Mouse (Mus musculus): ENCODE data around the gene Tor4a. TPM values are rescaled to one million over a fixed set of nuclear protein-coding genes. Genes with fewer than 3 reads are reported as not detected.
A peak's percentile ranks its signal among the peaks of the same experiment; 100 is the strongest.

The Tor4a gene
- polyA plus RNA-seq, 1 experiment from 2014 or later: 1.2 TPM

GRCm38 (mm10) chr2:25234551-25235220 is 38.0 kb upstream of the Tor4a start:
- no peaks in the 10 kb centered on the region for H3K36me3 ChIP-seq
- peaks cover 27% of the 10 kb centered on the region for H3K27me3 ChIP-seq
- no peak for ATAC-seq
- H3K9ac ChIP-seq (replicated peaks): no peak overlapping the region
- 75% methylated on average over 5 of the region's 5 CpGs for WGBS
- H3K4me1 ChIP-seq (replicated peaks): no peaks in the 10 kb centered on the region
- no peaks in the 10 kb centered on the region for H3K9me3 ChIP-seq
- no peak overlapping the region for H3K27ac ChIP-seq
- H3K4me2 ChIP-seq (replicated peaks): no peak overlapping the region
- no peak overlapping the region for H3K4me3 ChIP-seq (replicated peaks)

GRCm38 (mm10) chr2:25234050-25234449 is 37.4 kb upstream of the Tor4a start, which contains the start of gene Slc34a3:
TSS of gene Slc34a3 (minus strand) at chr2:25234364.
- H3K9me3 ChIP-seq: no peaks in the 10 kb centered on the region
- no peak for ATAC-seq
- 86% methylated on average over 3 of the region's 3 CpGs for WGBS
- H3K36me3 ChIP-seq: no peaks in the 10 kb centered on the region
- no peak within 1 kb of the TSS for H3K4me2 ChIP-seq (replicated peaks)
- H3K4me1 ChIP-seq (replicated peaks): peaks cover under 1% of the 10 kb centered on the region; the same call in 1 of the 2 replicates
- H3K27ac ChIP-seq: no peak within 1 kb of the TSS
- peaks cover 27% of the 10 kb centered on the region for H3K27me3 ChIP-seq
- no peak within 1 kb of the TSS; the same call in 1 of the 2 replicates for H3K9ac ChIP-seq (replicated peaks)
- H3K4me3 ChIP-seq (replicated peaks): no peak within 1 kb of the TSS

- Histone ChIP-seq H3K9me3 (no peaks in the 10 kb centered on the region), H3K4me3 (replicated peaks) (no peak overlapping the region), H3K36me3 (no peaks in the 10 kb centered on the region), H3K4me2 (replicated peaks) (no peak overlapping the region), H3K4me1 (replicated peaks) (peaks cover 7% of the 10 kb centered on the region; the same call in 1 of the 2 replicates), H3K9ac (replicated peaks) (no peak overlapping the region; the same call in 1 of the 2 replicates), H3K27me3 (peaks cover 26% of the 10 kb centered on the region), H3K27ac (no peak overlapping the region)
- WGBS: 84% methylated on average over 4 of the region's 4 CpGs
- ATAC-seq: no peak
Measured at GRCm38 (mm10) chr2:25233421-25233820, 36.7 kb upstream of the Tor4a start.

GRCm38 (mm10) chr2:25231038-25231437 is 34.4 kb upstream of the Tor4a start:
- WGBS: 50% methylated on average over 12 of the region's 12 CpGs
- no peaks in the 10 kb centered on the region for H3K36me3 ChIP-seq

GRCm38 (mm10) chr2:25230581-25230980 is 33.9 kb upstream of the Tor4a start:
- Histone ChIP-seq H3K27ac (no peak overlapping the region), H3K36me3 (no peaks in the 10 kb centered on the region), H3K9ac (replicated peaks) (no peak overlapping the region), H3K4me3 (replicated peaks) (no peak overlapping the region), H3K4me2 (replicated peaks) (no peak overlapping the region), H3K27me3 (peaks cover 6% of the 10 kb centered on the region; the same call in 1 of the 2 replicates), H3K4me1 (replicated peaks) (peaks cover 9% of the 10 kb centered on the region), H3K9me3 (no peaks in the 10 kb centered on the region)
- 90% methylated on average over 7 of the region's 7 CpGs for WGBS
- no peak for ATAC-seq

More at GRCm38 (mm10) chr2:25231038-25231437, 34.4 kb upstream of the Tor4a start:
- Histone ChIP-seq H3K27me3 (peaks cover 7% of the 10 kb centered on the region; the same call in 1 of the 2 replicates), H3K4me1 (replicated peaks) (peaks cover 7% of the 10 kb centered on the region; the same call in 1 of the 2 replicates), H3K27ac (no peak overlapping the region), H3K9me3 (no peaks in the 10 kb centered on the region), H3K4me2 (replicated peaks) (no peak overlapping the region), H3K4me3 (replicated peaks) (no peak overlapping the region), H3K9ac (replicated peaks) (no peak overlapping the region; the same call in 1 of the 2 replicates)
- no peak for ATAC-seq

- H3K27ac ChIP-seq: no peak overlapping the region
- ATAC-seq: no peak
- H3K4me3 ChIP-seq (replicated peaks): no peak overlapping the region
Measured at GRCm38 (mm10) chr2:25229582-25229981, 32.9 kb upstream of the Tor4a start.

GRCm38 (mm10) chr2:25228995-25229530 is 32.4 kb upstream of the Tor4a start:
- Histone ChIP-seq H3K9ac (replicated peaks) (no peak overlapping the region), H3K4me3 (replicated peaks) (no peak overlapping the region), H3K4me1 (replicated peaks) (peaks cover 12% of the 10 kb centered on the region), H3K27me3 (peaks cover 6% of the 10 kb centered on the region; the same call in 1 of the 2 replicates), H3K27ac (no peak overlapping the region), H3K4me2 (replicated peaks) (0 out of 2 replicates have a peak overlapping the region, but pooled peaks have one; percentile 33), H3K9me3 (no peaks in the 10 kb centered on the region), H3K36me3 (no peaks in the 10 kb centered on the region)
- WGBS: 74% methylated on average over 6 of the region's 6 CpGs
- ATAC-seq: no peak

More at GRCm38 (mm10) chr2:25229582-25229981, 32.9 kb upstream of the Tor4a start:
- Histone ChIP-seq H3K9me3 (no peaks in the 10 kb centered on the region), H3K4me1 (replicated peaks) (peaks cover 12% of the 10 kb centered on the region), H3K9ac (replicated peaks) (no peak overlapping the region), H3K4me2 (replicated peaks) (no peak overlapping the region), H3K27me3 (peaks cover 6% of the 10 kb centered on the region; the same call in 1 of the 2 replicates), H3K36me3 (no peaks in the 10 kb centered on the region)
- 86% methylated on average over 5 of the region's 5 CpGs for WGBS

GRCm38 (mm10) chr2:25228431-25228889 is 31.8 kb upstream of the Tor4a start:
- ATAC-seq: no peak
- H3K27me3 ChIP-seq: peaks cover 5% of the 10 kb centered on the region; the same call in 1 of the 2 replicates
- no peak overlapping the region for H3K9ac ChIP-seq (replicated peaks)
- no peaks in the 10 kb centered on the region for H3K36me3 ChIP-seq
- H3K4me2 ChIP-seq (replicated peaks): peak overlapping the region; percentile 33
- H3K4me3 ChIP-seq (replicated peaks): 0 out of 2 replicates have a peak overlapping the region, but pooled peaks have one; percentile 2
- peaks cover 16% of the 10 kb centered on the region for H3K4me1 ChIP-seq (replicated peaks)
- under 1% methylated on average over 7 of the region's 7 CpGs for WGBS
- H3K27ac ChIP-seq: peak overlapping the region; percentile 49
- no peaks in the 10 kb centered on the region for H3K9me3 ChIP-seq

- WGBS: 93% methylated on average over 4 of the region's 4 CpGs
- ATAC-seq: no peak
- Histone ChIP-seq H3K4me1 (replicated peaks) (peaks cover 23% of the 10 kb centered on the region), H3K27me3 (no peaks in the 10 kb centered on the region), H3K36me3 (no peaks in the 10 kb centered on the region), H3K9me3 (no peaks in the 10 kb centered on the region), H3K9ac (replicated peaks) (no peak overlapping the region), H3K4me2 (replicated peaks) (no peak overlapping the region), H3K27ac (no peak overlapping the region), H3K4me3 (replicated peaks) (no peak overlapping the region)
Measured at GRCm38 (mm10) chr2:25227406-25227805, 30.7 kb upstream of the Tor4a start.

- Histone ChIP-seq H3K9me3 (no peaks in the 10 kb centered on the region), H3K36me3 (peaks cover 5% of the 10 kb centered on the region), H3K27ac (no peak overlapping the region), H3K9ac (replicated peaks) (no peak overlapping the region), H3K4me1 (replicated peaks) (peaks cover 23% of the 10 kb centered on the region), H3K27me3 (no peaks in the 10 kb centered on the region), H3K4me3 (replicated peaks) (no peak overlapping the region), H3K4me2 (replicated peaks) (no peak overlapping the region)
- WGBS: 78% methylated on average over 5 of the region's 5 CpGs
- ATAC-seq: no peak
Measured at GRCm38 (mm10) chr2:25226864-25227263, 30.2 kb upstream of the Tor4a start.

- peak overlapping the region; percentile 72; the same call in 1 of the 2 replicates for H3K9ac ChIP-seq (replicated peaks)
- peaks cover 26% of the 10 kb centered on the region for H3K4me1 ChIP-seq (replicated peaks)
- peak overlapping the region; percentile 48; the same call in 1 of the 2 replicates for H3K4me3 ChIP-seq (replicated peaks)
- no peaks in the 10 kb centered on the region for H3K9me3 ChIP-seq
- peak overlapping the region; percentile 55 for H3K4me2 ChIP-seq (replicated peaks)
- WGBS: 73% methylated on average over 8 of the region's 8 CpGs
- no peak for ATAC-seq
- peaks cover 13% of the 10 kb centered on the region for H3K36me3 ChIP-seq
- no peaks in the 10 kb centered on the region for H3K27me3 ChIP-seq
- peak overlapping the region; percentile 96 for H3K27ac ChIP-seq
Measured at GRCm38 (mm10) chr2:25225811-25226379, 29.2 kb upstream of the Tor4a start.
